Mouse (Mus musculus): ENCODE measurements at regions not wholly inside any gene's neighbourhood (a gene's known extent, or its start where the extent isn't known, plus 50 kb on each side); places are given as distances from the start of the nearest gene placed in this dataset.

GRCm38 (mm10) chr11:19350331-19351242, 331.8 kb upstream of the Meis1 start:
- no peak for DNase-seq (ENCODE audit: low read depth, low spot score)

- DNase-seq (ENCODE audit: low read depth, low spot score), result no peak
Measured at GRCm38 (mm10) chr11:19351243-19351787, 332.5 kb upstream of the Meis1 start.

GRCm38 (mm10) chr11:19353706-19354105, 334.9 kb upstream of the Meis1 start:
- no peak for DNase-seq (ENCODE audit: low read depth, low spot score)

- DNase-seq (ENCODE audit: low read depth, low spot score), result no peak
Measured at GRCm38 (mm10) chr11:19355179-19355578, 336.4 kb upstream of the Meis1 start.

- no peak for DNase-seq (ENCODE audit: low read depth, low spot score)
Measured at GRCm38 (mm10) chr11:19356151-19356550, 337.4 kb upstream of the Meis1 start.

- DNase-seq (ENCODE audit: low read depth, low spot score), result no peak
Measured at GRCm38 (mm10) chr11:19369152-19369551, 350.4 kb upstream of the Meis1 start.

GRCm38 (mm10) chr11:19373476-19373875, 354.7 kb upstream of the Meis1 start:
- no peak for DNase-seq (ENCODE audit: low read depth, low spot score)

GRCm38 (mm10) chr11:19380935-19381334, 362.1 kb upstream of the Meis1 start:
- DNase-seq (ENCODE audit: low read depth, low spot score), result no peak

- no peak for DNase-seq (ENCODE audit: low read depth, low spot score)
Measured at GRCm38 (mm10) chr11:19389136-19389535, 370.4 kb upstream of the Meis1 start.

GRCm38 (mm10) chr11:19392190-19392589, 373.4 kb upstream of the Meis1 start:
- DNase-seq (ENCODE audit: low read depth, low spot score), result no peak

GRCm38 (mm10) chr11:19394372-19394771, 375.6 kb upstream of the Meis1 start:
- DNase-seq (ENCODE audit: low read depth, low spot score), result no peak

GRCm38 (mm10) chr11:19400396-19400795, 381.6 kb upstream of the Meis1 start:
- DNase-seq (ENCODE audit: low read depth, low spot score), result no peak

- no peak for DNase-seq (ENCODE audit: low read depth, low spot score)
Measured at GRCm38 (mm10) chr11:19420143-19420542, 401.4 kb upstream of the Meis1 start.

GRCm38 (mm10) chr11:19423268-19423667, 404.5 kb upstream of the Meis1 start:
- no peak for DNase-seq (ENCODE audit: low read depth, low spot score)

- no peak for DNase-seq (ENCODE audit: low read depth, low spot score)
Measured at GRCm38 (mm10) chr11:19423841-19424815, 405.3 kb upstream of the Meis1 start.

GRCm38 (mm10) chr11:19427559-19427958, 408.8 kb upstream of the Meis1 start:
- no peak for DNase-seq (ENCODE audit: low read depth, low spot score)

- no peak for DNase-seq (ENCODE audit: low read depth, low spot score)
Measured at GRCm38 (mm10) chr11:19433680-19434619, 415.2 kb upstream of the Meis1 start.

- no peak for DNase-seq (ENCODE audit: low read depth, low spot score)
Measured at GRCm38 (mm10) chr11:19438385-19438784, 419.6 kb upstream of the Meis1 start.

- DNase-seq (ENCODE audit: low read depth, low spot score), result no peak
Measured at GRCm38 (mm10) chr11:19441936-19442335, 423.2 kb upstream of the Meis1 start.

GRCm38 (mm10) chr11:19455391-19456290, 436.9 kb upstream of the Meis1 start:
- DNase-seq (ENCODE audit: low read depth, low spot score), result no peak

All from ZHBTc4 (cell line).